Mouse (Mus musculus) effector memory CD4-positive, alpha-beta T cell, adult 5 months (primary cell): ENCODE measurements around the gene Terf2. TPM values are rescaled to one million over a fixed set of nuclear protein-coding genes. Genes with fewer than 3 reads are reported as not detected.

Source experiments
- polyA plus RNA-seq: library from polyadenylated mRNA; unstranded; fragments of 100-300 nt; shearing (Covaris generic); gene quantifications from one replicate; pipeline ENCODE4 v1.2.1, GENCODE M21; 2017

The Terf2 gene
- polyA plus RNA-seq: 26.1 TPM

GRCm38 (mm10) chr8:107096366-107097036 lies at the start of gene Terf2:
Gene Terf2 (minus strand): TSS chr8:107096547.

GRCm38 (mm10) chr8:107065511-107066496 lies 30.5 kb downstream of the Terf2 start, which contains the start of gene Tmed6:
Gene Tmed6 (minus strand): TSS chr8:107065644.

GRCm38 (mm10) chr8:107056076-107056972 lies 40.0 kb downstream of the Terf2 start, which contains the start of the genes Cog8 and Nip7:
Gene Cog8 (minus strand): TSS chr8:107056689.
Gene Nip7 (plus strand): TSS chr8:107056877.

GRCm38 (mm10) chr8:107048061-107048941 lies 48.0 kb downstream of the Terf2 start, which contains the start of gene Pdf:
Gene Pdf (minus strand): TSS chr8:107048614.

GRCm38 (mm10) chr8:107030650-107031576 lies 65.4 kb downstream of the Terf2 start, which contains the start of gene Vps4a:
Gene Vps4a (plus strand): TSS chr8:107031222.

Other genes starting within 250 kb of the Terf2 start
- not detected for gene Has3, start 226.3 kb downstream of the Terf2 start, polyA plus RNA-seq
- 69.2 TPM for gene Utp4, start 202.9 kb downstream of the Terf2 start, polyA plus RNA-seq
- 26.7 TPM for gene Sntb2, start 160.8 kb downstream of the Terf2 start, polyA plus RNA-seq
- 41.7 TPM for gene Vps4a, start 65.3 kb downstream of the Terf2 start, polyA plus RNA-seq
- 6.5 TPM for gene Pdf, start 47.9 kb downstream of the Terf2 start, polyA plus RNA-seq
- 43.1 TPM for gene Cog8, start 39.9 kb downstream of the Terf2 start, polyA plus RNA-seq
- 46.5 TPM for gene Nip7, start 39.7 kb downstream of the Terf2 start, polyA plus RNA-seq
- not detected for gene Tmed6, start 30.9 kb downstream of the Terf2 start, polyA plus RNA-seq
- gene Cyb5b, start 54.1 kb upstream of the Terf2 start, polyA plus RNA-seq: 41.5 TPM
- gene Nfat5, start 196.9 kb upstream of the Terf2 start, polyA plus RNA-seq: 22.5 TPM